Mouse (Mus musculus) urinary bladder, postnatal 36 days (tissue): ENCODE data around the gene Fgfr2.

Experiments
- DNase-seq, 2 experiments: peaks; one replicate each; pipeline ENCODE4 v3.0.0; 2022; ENCODE audit warnings: low spot score in 2 of 2, mixed read lengths in 1 of 2

The Fgfr2 gene

GRCm38 (mm10) chr7:132234250-132234649 lies 888.9 kb downstream of the Fgfr2 start:
- no peak for DNase-seq

GRCm38 (mm10) chr7:132233732-132234131 lies 889.4 kb downstream of the Fgfr2 start:
- no peak for DNase-seq

GRCm38 (mm10) chr7:132232937-132233336 lies 890.2 kb downstream of the Fgfr2 start:
- DNase-seq = peak in 1 of 2 experiments; percentile 72

GRCm38 (mm10) chr7:132231476-132231875 lies 891.7 kb downstream of the Fgfr2 start:
- DNase-seq = peak; percentile 49 to 67

- DNase-seq = no peak
Observed at GRCm38 (mm10) chr7:132230961-132231360, 892.2 kb downstream of the Fgfr2 start.

GRCm38 (mm10) chr7:132227075-132227640 lies 896.0 kb downstream of the Fgfr2 start:
- DNase-seq = no peak

GRCm38 (mm10) chr7:132226379-132227074 lies 896.6 kb downstream of the Fgfr2 start:
- DNase-seq = peak; percentile 79 to 84

- no peak for DNase-seq
Observed at GRCm38 (mm10) chr7:132223452-132224141, 899.6 kb downstream of the Fgfr2 start.

- DNase-seq = no peak
Observed at GRCm38 (mm10) chr7:132214031-132214430, 909.1 kb downstream of the Fgfr2 start.

GRCm38 (mm10) chr7:132213460-132213859 lies 909.7 kb downstream of the Fgfr2 start:
- DNase-seq = peak in 1 of 2 experiments; percentile 70

- no peak for DNase-seq
Observed at GRCm38 (mm10) chr7:132211920-132212701, 911.0 kb downstream of the Fgfr2 start.

GRCm38 (mm10) chr7:132210616-132211015 lies 912.5 kb downstream of the Fgfr2 start:
- no peak for DNase-seq

- DNase-seq = no peak
Observed at GRCm38 (mm10) chr7:132208946-132209651, 914.1 kb downstream of the Fgfr2 start.

GRCm38 (mm10) chr7:132204073-132204612 lies 919.0 kb downstream of the Fgfr2 start:
- DNase-seq = no peak

GRCm38 (mm10) chr7:132199686-132200085 lies 923.5 kb downstream of the Fgfr2 start:
- no peak for DNase-seq

GRCm38 (mm10) chr7:132198806-132199205 lies 924.3 kb downstream of the Fgfr2 start:
- DNase-seq = no peak

- DNase-seq = no peak
Observed at GRCm38 (mm10) chr7:132197817-132198475, 925.2 kb downstream of the Fgfr2 start.

- DNase-seq = no peak
Observed at GRCm38 (mm10) chr7:132196581-132196980, 926.6 kb downstream of the Fgfr2 start.

- no peak for DNase-seq
Observed at GRCm38 (mm10) chr7:132193606-132194005, 929.5 kb downstream of the Fgfr2 start.

- no peak for DNase-seq
Observed at GRCm38 (mm10) chr7:132187456-132187855, 935.7 kb downstream of the Fgfr2 start.
